Mouse (Mus musculus) layer of hippocampus, postnatal 25 days (tissue): ENCODE data around the gene Lnpep. TPM values are rescaled to one million over a fixed set of nuclear protein-coding genes. Genes with fewer than 3 reads are reported as not detected.
"Not testable (repeated sequence)": the region's sequence is repeated elsewhere in the genome, so short reads cannot be mapped to it uniquely, and the experiment has no call there.

Experiments
- DNase-seq, 2 experiments: peaks; one replicate each; pipeline ENCODE4 v3.0.0; 2022; ENCODE audit warnings: mixed read lengths in 2 of 2, low spot score in 1 of 2; ENCODE audit errors: extremely low spot score in 1 of 2
- total RNA-seq, 2 experiments: library from RNA; stranded (reverse); gene quantifications; 2 replicates each; pipeline ENCODE4 v1.2.3; 2021

Gene Lnpep
- total RNA-seq, 2 experiments from 2014 or later = 89.5 to 101 TPM

DNA sequence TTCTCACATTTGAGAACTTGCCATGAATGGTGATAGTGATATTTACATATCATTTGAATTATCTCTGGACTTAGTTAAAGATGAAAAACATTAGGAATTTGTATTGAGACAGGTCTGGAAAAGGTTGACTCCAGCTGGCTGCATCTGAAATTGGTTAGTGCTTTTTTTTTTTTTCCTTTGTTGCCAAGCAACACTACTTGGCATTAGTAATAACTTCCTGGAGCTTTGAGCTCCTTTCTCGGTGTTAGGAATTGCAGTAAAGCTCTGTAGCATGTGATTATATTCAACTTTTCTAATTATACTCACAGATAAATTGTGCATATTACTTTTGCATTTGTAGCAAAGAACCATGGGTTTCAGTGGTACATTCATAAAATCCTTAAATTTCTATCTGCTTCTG is 126.0 kb downstream of the Lnpep start:
- no peak for DNase-seq

DNA sequence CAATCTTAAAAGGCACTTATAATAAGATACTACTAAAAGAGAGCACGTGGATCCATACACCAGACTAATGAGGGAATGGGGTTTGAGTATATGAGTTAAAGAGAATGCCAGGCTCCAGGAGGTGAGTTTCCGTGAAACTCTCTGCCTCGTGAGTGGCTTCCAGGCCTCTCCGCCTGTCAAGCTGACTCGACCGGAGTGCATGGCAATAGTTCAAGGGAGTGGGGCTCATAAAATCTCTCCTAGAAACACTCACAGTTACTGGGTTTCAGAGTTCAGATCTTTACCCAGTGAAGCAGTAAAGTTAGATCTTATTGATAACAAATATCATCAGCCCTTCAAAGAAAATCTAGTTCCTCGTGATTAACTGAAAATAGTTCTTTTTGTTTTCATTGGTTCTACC is 128.1 kb downstream of the Lnpep start:
- DNase-seq = no peak

DNA sequence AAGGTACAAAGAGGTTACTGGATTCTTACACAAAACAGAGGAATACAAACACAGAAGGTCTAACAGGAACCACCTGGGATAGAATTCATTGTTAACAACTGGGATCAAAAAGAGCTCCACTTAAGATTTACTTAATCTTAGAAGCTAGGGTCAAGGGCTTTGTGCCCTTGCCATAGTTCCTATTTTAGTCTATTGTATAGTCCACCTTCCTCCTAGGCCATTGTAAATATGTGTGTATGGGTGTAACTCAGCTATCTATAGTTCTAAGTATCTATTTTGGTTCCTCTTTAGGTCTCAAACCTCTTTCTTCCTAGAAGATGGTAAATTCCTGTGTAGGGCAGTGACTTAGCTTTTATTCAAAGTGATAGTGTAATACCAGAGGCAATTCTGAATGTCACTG is 128.6 kb downstream of the Lnpep start:
- not testable (repeated sequence) for DNase-seq

DNA sequence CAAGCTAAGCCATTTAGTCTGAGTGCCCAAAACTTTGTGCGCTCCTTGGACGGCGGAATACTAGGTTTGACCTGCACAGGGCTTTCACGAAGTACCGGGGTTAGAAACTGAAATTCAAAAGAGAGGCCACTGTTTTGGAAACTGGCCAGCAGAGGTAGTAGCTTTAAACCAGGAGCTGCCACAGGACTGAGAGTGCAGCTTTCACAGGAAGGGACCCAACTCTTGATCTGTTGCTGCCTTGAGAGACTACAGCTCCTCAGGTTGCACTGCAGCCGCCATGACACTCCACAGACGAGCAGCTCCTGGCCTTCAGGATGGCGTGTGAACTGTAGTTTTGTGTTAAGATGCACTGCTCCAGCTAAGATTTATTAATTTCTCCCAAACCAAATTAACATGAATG is 132.7 kb downstream of the Lnpep start:
- no peak for DNase-seq

DNA sequence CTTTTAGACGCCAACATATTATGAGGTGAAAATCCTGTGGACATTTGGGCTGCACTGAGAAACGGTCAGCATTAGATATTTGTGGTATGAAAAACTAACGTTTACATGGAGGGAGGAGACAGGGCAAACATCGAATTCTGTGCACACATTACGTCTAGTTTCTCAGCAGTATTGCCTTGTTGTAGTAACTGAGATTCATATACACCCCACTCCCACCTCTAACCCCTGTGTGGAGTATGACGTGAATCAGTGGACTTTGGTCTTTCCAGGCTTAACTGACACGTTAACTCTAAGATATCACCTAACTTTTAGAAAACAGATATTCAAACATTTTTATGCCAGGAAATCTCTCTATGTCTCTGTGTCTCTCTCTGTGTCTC is 133.2 kb downstream of the Lnpep start:
- DNase-seq = no peak

DNA sequence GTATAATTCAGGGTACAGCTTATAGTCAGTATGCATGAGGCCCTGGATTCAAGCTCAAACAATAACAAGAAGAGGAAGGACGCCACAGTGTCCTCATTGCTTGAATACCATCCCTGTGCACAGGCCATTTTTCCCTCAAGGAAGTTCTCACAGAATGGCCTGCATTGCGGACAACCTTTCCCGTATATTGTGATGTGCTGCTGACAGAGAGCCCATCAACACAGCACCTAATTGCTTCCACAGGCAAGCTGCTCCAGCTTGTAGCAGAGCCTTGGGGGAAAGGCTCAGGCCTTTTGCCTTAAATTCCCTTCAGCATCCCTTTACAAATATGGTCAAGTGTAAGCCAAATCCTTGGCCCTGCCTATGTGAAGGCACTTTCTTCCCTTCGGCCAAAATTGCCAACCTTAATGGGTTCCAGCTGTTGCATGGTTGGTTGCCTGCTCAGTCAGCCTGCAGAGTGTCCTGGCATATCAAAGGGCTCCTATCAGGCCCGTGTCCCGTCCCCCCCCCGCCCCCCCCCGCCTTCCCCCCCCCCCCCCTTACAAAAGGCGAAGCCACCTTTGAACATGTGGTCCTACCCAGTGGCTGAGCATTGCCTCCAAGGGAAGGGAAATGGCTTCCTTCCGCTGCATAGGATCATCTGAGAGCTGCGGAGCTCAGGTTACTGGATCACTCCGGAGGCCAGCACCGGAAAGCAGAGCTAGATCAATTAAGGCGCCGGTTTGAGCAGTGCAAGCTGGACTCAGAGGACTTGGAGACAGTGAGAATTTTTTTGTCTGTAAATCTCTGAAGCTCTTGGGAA is 133.8 kb downstream of the Lnpep start:
- DNase-seq = no peak

DNA sequence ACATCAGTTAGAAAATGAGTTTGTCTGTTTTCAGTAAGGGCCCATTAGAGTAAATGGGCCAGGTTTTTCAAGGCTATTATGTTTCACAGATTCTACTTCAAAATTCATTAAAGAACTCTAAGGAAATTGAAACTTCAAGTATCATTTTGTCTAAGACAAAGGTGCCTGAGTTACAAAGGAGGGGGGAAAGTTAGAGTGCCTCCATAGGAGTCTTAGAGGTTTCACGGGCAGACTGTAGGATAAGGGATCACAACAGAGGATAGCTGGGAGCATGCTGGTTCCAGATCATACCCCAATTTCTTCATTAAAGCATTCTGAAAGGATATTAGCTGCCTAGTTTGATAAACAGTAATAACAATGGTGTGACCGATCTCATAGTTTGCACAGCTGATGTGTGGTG is 139.1 kb downstream of the Lnpep start:
- no peak for DNase-seq

Other genes starting within 250 kb of the Lnpep start
- gene Lix1, start 222.4 kb downstream of the Lnpep start, total RNA-seq = 10 to 100 TPM; 75.8 to 82.7 TPM
- under 1 TPM in 1 of 2 experiments, not detected in 1; 0.14 TPM for gene Vmn2r90, start 78.7 kb upstream of the Lnpep start, total RNA-seq
- 100 to 1,000 TPM in 1 of 2 experiments, 10 to 100 TPM in 1; 48.8 to 109 TPM for gene Spaca6, start 202.1 kb upstream of the Lnpep start, total RNA-seq
- gene Has1, start 230.2 kb upstream of the Lnpep start, total RNA-seq = under 1 TPM; 0.40 to 0.42 TPM